Mouse (Mus musculus): ENCODE data around the gene Zyx. TPM values are rescaled to one million over a fixed set of nuclear protein-coding genes. Genes with fewer than 3 reads are reported as not detected.
A peak's percentile ranks its signal among the peaks of the same experiment; 100 is the strongest.

The Zyx gene
- 86.1 and 90.0 TPM in 2 replicates for polyA plus RNA-seq (2014; fragmentation: Nextera tagmentation; extraction: Ambion mirVana)

GRCm38 (mm10) chr6:42349426-42350020, at the start of gene Zyx:
Zyx (plus strand) TSS chr6:42349630.
- H3K4me3 ChIP-seq (ENCODE audit: low read depth, low read length) = peak within 1 kb of the TSS; percentile 77
- no peaks in the 10 kb centered on the region for H3K36me3 ChIP-seq (ENCODE audit: control insufficient read depth, insufficient read depth, low read length)
- DNase-seq (ENCODE audit: low spot score) = peak; percentile 95
- no peaks in the 10 kb centered on the region for H3K9me3 ChIP-seq (ENCODE audit: control insufficient read depth, low read length)
- peak within 1 kb of the TSS; percentile 89 for H3K9ac ChIP-seq (ENCODE audit: low read length)
- no peaks in the 10 kb centered on the region for H3K27me3 ChIP-seq (ENCODE audit: control insufficient read depth, insufficient read depth, low read length)
- H3K4me1 ChIP-seq (replicated peaks; ENCODE audit: control insufficient read depth, insufficient read depth, low read length) = peaks cover 5% of the 10 kb centered on the region
- ATAC-seq (replicated peaks; ENCODE audit: low FRiP score) = peak; percentile 94
- peak within 1 kb of the TSS; percentile 87 for H3K27ac ChIP-seq (ENCODE audit: low read depth, low read length)
- under 1% methylated on average over 26 of the region's 36 CpGs for WGBS
- H3K4me2 ChIP-seq (ENCODE audit: low read depth, low read length, severe bottlenecking) = peak within 1 kb of the TSS; percentile 77

DNA sequence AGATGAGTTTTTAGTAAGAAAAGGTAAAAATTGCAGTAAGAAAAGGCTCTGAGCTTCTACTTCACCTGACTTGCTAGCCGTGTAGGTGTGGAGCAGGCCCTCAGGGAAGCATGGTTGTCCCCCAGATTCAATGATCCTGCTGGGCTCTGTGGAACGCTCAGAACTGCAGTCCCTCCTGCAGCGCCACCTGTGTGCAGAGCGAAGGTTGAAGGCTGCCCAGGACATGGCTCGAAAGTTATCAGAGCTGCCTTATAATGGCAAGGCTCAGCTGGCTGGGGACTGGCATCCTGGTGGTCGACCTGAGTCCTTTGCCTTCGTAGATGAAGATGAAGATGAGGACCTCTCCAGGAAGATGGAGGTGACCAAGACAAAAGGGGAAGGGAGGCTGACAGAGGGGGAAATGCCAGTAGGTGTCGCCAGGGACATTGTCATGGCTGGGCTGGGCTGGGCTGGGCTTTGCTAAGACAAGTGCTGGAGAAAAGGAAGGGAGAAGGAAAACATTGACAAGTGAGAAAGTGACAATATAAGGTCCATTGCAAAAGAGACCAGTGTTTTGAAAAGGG, 39.5 kb upstream of the Zyx start:
- Histone ChIP-seq H3K4me2 (ENCODE audit: low read depth, low read length, severe bottlenecking) (no peak overlapping the region), H3K4me3 (ENCODE audit: low read depth, low read length) (no peak overlapping the region), H3K4me1 (replicated peaks; ENCODE audit: control insufficient read depth, insufficient read depth, low read length) (no peaks in the 10 kb centered on the region), H3K27me3 (ENCODE audit: control insufficient read depth, insufficient read depth, low read length) (no peaks in the 10 kb centered on the region), H3K9ac (ENCODE audit: low read length) (no peak overlapping the region), H3K27ac (ENCODE audit: low read depth, low read length) (no peak overlapping the region), H3K9me3 (ENCODE audit: control insufficient read depth, low read length) (no peaks in the 10 kb centered on the region), H3K36me3 (ENCODE audit: control insufficient read depth, insufficient read depth, low read length) (no peaks in the 10 kb centered on the region; the same call in 1 of the 2 replicates)
- ATAC-seq (replicated peaks; ENCODE audit: low FRiP score) (no peak), DNase-seq (ENCODE audit: low spot score) (no peak)
- 41% methylated on average over 8 of the region's 8 CpGs for WGBS

GRCm38 (mm10) chr6:42310427-42311053, 38.9 kb upstream of the Zyx start:
- no peaks in the 10 kb centered on the region; the same call in 1 of the 2 replicates for H3K36me3 ChIP-seq (ENCODE audit: control insufficient read depth, insufficient read depth, low read length)

GRCm38 (mm10) chr6:42318293-42318692, 31.1 kb upstream of the Zyx start:
- 84% methylated on average over 4 of the region's 4 CpGs for WGBS
- H3K9ac ChIP-seq (ENCODE audit: low read length) = no peak overlapping the region
- no peak for DNase-seq (ENCODE audit: low spot score)
- H3K36me3 ChIP-seq (ENCODE audit: control insufficient read depth, insufficient read depth, low read length) = no peaks in the 10 kb centered on the region; the same call in 1 of the 2 replicates
- no peak for ATAC-seq (replicated peaks; ENCODE audit: low FRiP score)
- no peak overlapping the region for H3K4me3 ChIP-seq (ENCODE audit: low read depth, low read length)
- no peaks in the 10 kb centered on the region for H3K27me3 ChIP-seq (ENCODE audit: control insufficient read depth, insufficient read depth, low read length)
- no peak overlapping the region for H3K4me2 ChIP-seq (ENCODE audit: low read depth, low read length, severe bottlenecking)
- no peaks in the 10 kb centered on the region for H3K9me3 ChIP-seq (ENCODE audit: control insufficient read depth, low read length)
- peaks cover under 1% of the 10 kb centered on the region; the same call in 1 of the 2 replicates for H3K4me1 ChIP-seq (replicated peaks; ENCODE audit: control insufficient read depth, insufficient read depth, low read length)
- no peak overlapping the region for H3K27ac ChIP-seq (ENCODE audit: low read depth, low read length)

More at GRCm38 (mm10) chr6:42310427-42311053, 38.9 kb upstream of the Zyx start:
- H3K4me1 ChIP-seq (replicated peaks; ENCODE audit: control insufficient read depth, insufficient read depth, low read length) = no peaks in the 10 kb centered on the region
- WGBS = 91% methylated on average over 2 of the region's 2 CpGs
- no peak overlapping the region for H3K9ac ChIP-seq (ENCODE audit: low read length)
- no peak overlapping the region for H3K27ac ChIP-seq (ENCODE audit: low read depth, low read length)
- no peak for ATAC-seq (replicated peaks; ENCODE audit: low FRiP score)
- no peaks in the 10 kb centered on the region for H3K9me3 ChIP-seq (ENCODE audit: control insufficient read depth, low read length)
- no peak for DNase-seq (ENCODE audit: low spot score)
- no peaks in the 10 kb centered on the region for H3K27me3 ChIP-seq (ENCODE audit: control insufficient read depth, insufficient read depth, low read length)
- no peak overlapping the region for H3K4me3 ChIP-seq (ENCODE audit: low read depth, low read length)
- no peak overlapping the region for H3K4me2 ChIP-seq (ENCODE audit: low read depth, low read length, severe bottlenecking)

GRCm38 (mm10) chr6:42323371-42324066, 25.9 kb upstream of the Zyx start:
- Histone ChIP-seq H3K9ac (ENCODE audit: low read length) (peak overlapping the region; percentile 77), H3K4me2 (ENCODE audit: low read depth, low read length, severe bottlenecking) (peak overlapping the region; percentile 94), H3K36me3 (ENCODE audit: control insufficient read depth, insufficient read depth, low read length) (no peaks in the 10 kb centered on the region), H3K27ac (ENCODE audit: low read depth, low read length) (no peak overlapping the region; the same call in 1 of the 2 replicates), H3K4me1 (replicated peaks; ENCODE audit: control insufficient read depth, insufficient read depth, low read length) (peaks cover 2% of the 10 kb centered on the region; the same call in 1 of the 2 replicates), H3K4me3 (ENCODE audit: low read depth, low read length) (peak overlapping the region; percentile 56), H3K27me3 (ENCODE audit: control insufficient read depth, insufficient read depth, low read length) (no peaks in the 10 kb centered on the region; the same call in 1 of the 2 replicates), H3K9me3 (ENCODE audit: control insufficient read depth, low read length) (no peaks in the 10 kb centered on the region)
- peak; percentile 45 for ATAC-seq (replicated peaks; ENCODE audit: low FRiP score)
- peak; percentile 61 for DNase-seq (ENCODE audit: low spot score)
- WGBS = 0% methylated on average over 28 of the region's 28 CpGs

DNA sequence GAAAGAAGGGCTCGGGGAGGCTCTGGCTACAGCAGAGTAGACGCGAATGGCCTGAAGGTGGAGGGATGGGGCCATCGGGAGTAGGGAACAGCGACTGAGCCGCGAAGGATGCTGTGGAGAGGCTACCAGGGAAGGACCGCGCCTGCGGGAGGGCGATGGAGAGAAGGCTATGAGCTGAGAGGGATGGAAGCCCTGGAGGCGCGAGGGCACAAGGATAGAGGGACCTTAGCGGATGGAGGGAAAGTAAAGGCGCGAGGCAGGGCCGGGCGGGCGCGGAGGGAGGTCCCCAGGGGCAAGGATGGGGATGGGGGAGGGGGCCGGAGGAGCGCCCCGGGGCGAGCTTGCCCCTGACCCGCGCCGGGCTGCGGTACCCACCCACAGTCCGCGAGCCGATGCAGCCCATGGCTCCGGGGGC, 25.4 kb upstream of the Zyx start:
- WGBS = 0% methylated on average over 25 of the region's 32 CpGs
- Histone ChIP-seq H3K9ac (ENCODE audit: low read length) (peak overlapping the region; percentile 77), H3K27ac (ENCODE audit: low read depth, low read length) (peak overlapping the region; percentile 64; the same call in 1 of the 2 replicates), H3K4me2 (ENCODE audit: low read depth, low read length, severe bottlenecking) (peak overlapping the region; percentile 94), H3K4me3 (ENCODE audit: low read depth, low read length) (peak overlapping the region; percentile 56), H3K36me3 (ENCODE audit: control insufficient read depth, insufficient read depth, low read length) (no peaks in the 10 kb centered on the region), H3K9me3 (ENCODE audit: control insufficient read depth, low read length) (no peaks in the 10 kb centered on the region), H3K4me1 (replicated peaks; ENCODE audit: control insufficient read depth, insufficient read depth, low read length) (peaks cover 2% of the 10 kb centered on the region; the same call in 1 of the 2 replicates), H3K27me3 (ENCODE audit: control insufficient read depth, insufficient read depth, low read length) (no peaks in the 10 kb centered on the region; the same call in 1 of the 2 replicates)
- ATAC-seq (replicated peaks; ENCODE audit: low FRiP score) = peak; percentile 78
- peak; percentile 77 for DNase-seq (ENCODE audit: low spot score)

- Histone ChIP-seq H3K27ac (ENCODE audit: low read depth, low read length) (peak within 1 kb of the TSS; percentile 64), H3K9ac (ENCODE audit: low read length) (peak within 1 kb of the TSS; percentile 77), H3K9me3 (ENCODE audit: control insufficient read depth, low read length) (no peaks in the 10 kb centered on the region), H3K27me3 (ENCODE audit: control insufficient read depth, insufficient read depth, low read length) (no peaks in the 10 kb centered on the region; the same call in 1 of the 2 replicates), H3K4me2 (ENCODE audit: low read depth, low read length, severe bottlenecking) (peak within 1 kb of the TSS; percentile 94), H3K36me3 (ENCODE audit: control insufficient read depth, insufficient read depth, low read length) (no peaks in the 10 kb centered on the region), H3K4me1 (replicated peaks; ENCODE audit: control insufficient read depth, insufficient read depth, low read length) (peaks cover 2% of the 10 kb centered on the region; the same call in 1 of the 2 replicates), H3K4me3 (ENCODE audit: low read depth, low read length) (peak within 1 kb of the TSS; percentile 56)
- DNase-seq (ENCODE audit: low spot score) (peak; percentile 87), ATAC-seq (replicated peaks; ENCODE audit: low FRiP score) (peak; percentile 92)
- under 1% methylated on average over 51 of the region's 68 CpGs for WGBS
Observed at GRCm38 (mm10) chr6:42324482-42325267, 24.8 kb upstream of the Zyx start, which contains the start of gene Fam131b. Fam131b (minus strand) TSS chr6:42324643.

Data from forebrain, embryonic 11.5 days (tissue).